Mouse (Mus musculus) heart, postnatal 4 days (tissue): Measurements from ENCODE around the gene Clpp. TPM values are rescaled to one million over a fixed set of nuclear protein-coding genes. Genes with fewer than 3 reads are reported as not detected.

Source experiments
- DNase-seq: peaks from one replicate; pipeline ENCODE4 v3.0.0; 2021
- total RNA-seq, 2 experiments: library from RNA; stranded (reverse); gene quantifications; 2 replicates each; pipeline ENCODE4 v1.2.3; 2021

Gene Clpp
- total RNA-seq, 2 experiments from 2014 or later = 55.1 to 60.7 TPM

DNA sequence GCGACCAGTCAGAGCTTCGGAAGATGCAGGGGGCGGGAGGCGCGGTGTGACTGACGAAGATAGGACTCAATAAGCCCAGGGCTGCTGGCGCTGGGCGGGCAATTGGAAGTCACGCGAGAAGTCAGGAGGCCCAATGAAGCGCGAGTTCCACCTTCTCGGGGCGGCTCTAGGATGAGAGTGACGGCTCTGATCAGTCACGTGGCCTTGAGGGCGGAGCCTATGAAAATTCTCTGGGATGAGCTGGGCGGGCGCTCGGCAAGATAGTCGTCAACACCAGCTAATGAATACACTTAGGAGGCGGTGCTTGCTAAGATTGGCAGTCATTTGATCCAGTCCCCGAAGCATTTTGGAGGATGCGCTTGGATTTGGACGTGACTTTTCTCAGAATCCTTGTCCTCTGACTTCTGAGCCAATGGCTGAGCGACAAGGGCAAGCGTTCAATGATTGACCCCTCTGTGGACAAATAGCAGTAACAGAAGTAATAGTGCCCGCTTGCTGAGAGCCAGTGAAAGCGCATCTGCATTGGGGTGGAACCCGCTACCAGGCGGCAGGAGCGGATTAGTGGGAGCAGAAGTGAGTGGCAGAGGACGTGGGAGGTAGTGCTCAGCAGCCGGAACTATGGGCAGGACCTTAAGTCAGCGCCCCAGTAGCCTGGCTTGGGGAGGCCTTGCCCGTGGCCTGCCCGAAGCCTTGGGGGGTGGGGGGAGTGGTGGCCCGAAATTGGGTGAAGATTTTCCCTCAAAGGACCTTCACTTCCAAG, 41.7 kb downstream of the Clpp start:
- DNase-seq = peak; percentile 99

- no peak for DNase-seq
These were observed 42.7 kb downstream of the Clpp start for GRCm38 (mm10) chr17:57032854-57033253.

GRCm38 (mm10) chr17:57038978-57039377, 48.9 kb downstream of the Clpp start:
- DNase-seq = no peak

GRCm38 (mm10) chr17:57041554-57041953, 51.4 kb downstream of the Clpp start, which contains the start of gene Slc25a41:
Gene Slc25a41 (minus strand): TSS chr17:57041654.
- DNase-seq = no peak

Other genes with a start within 250 kb of the Clpp start
- gene Nrtn, start 232.8 kb upstream of the Clpp start, total RNA-seq = 10 to 100 TPM; 22.4 to 22.5 TPM
- gene Dus3l, start 225.5 kb upstream of the Clpp start, total RNA-seq = 10 to 100 TPM; 22.8 to 23.5 TPM
- gene Prr22, start 220.1 kb upstream of the Clpp start, total RNA-seq = under 1 TPM; 0.41 to 0.61 TPM
- 1 to 10 TPM; 8.1 to 9.3 TPM for gene Rfx2, start 159.3 kb upstream of the Clpp start, total RNA-seq
- not detected for gene Acsbg2, start 115.9 kb upstream of the Clpp start, total RNA-seq
- gene 1700061G19Rik, start 114.8 kb upstream of the Clpp start, total RNA-seq = under 1 TPM; 0.16 to 0.21 TPM
- 10 to 100 TPM; 40.5 to 41.6 TPM for gene Mllt1, start 54.9 kb upstream of the Clpp start, total RNA-seq
- not detected for gene Acer1, start 8.2 kb upstream of the Clpp start, total RNA-seq
- gene Alkbh7, start 7.0 kb downstream of the Clpp start, total RNA-seq = 10 to 100 TPM; 42.3 to 49.3 TPM
- not detected for gene Pspn, start 9.7 kb downstream of the Clpp start, total RNA-seq
- 10 to 100 TPM; 36.0 to 36.9 TPM for gene Gtf2f1, start 21.0 kb downstream of the Clpp start, total RNA-seq
- gene Gm17949, start 21.2 kb downstream of the Clpp start, total RNA-seq = not detected
- 100 to 1,000 TPM; 112 to 113 TPM for gene Khsrp, start 41.2 kb downstream of the Clpp start, total RNA-seq
- gene Slc25a41, start 51.3 kb downstream of the Clpp start, total RNA-seq = not detected
- under 1 TPM in 1 of 2 experiments, not detected in 1; 0.47 TPM for gene Crb3, start 68.8 kb downstream of the Clpp start, total RNA-seq
- 10 to 100 TPM; 78.3 to 81.6 TPM for gene Slc25a23, start 69.6 kb downstream of the Clpp start, total RNA-seq
- under 1 TPM; 0.69 to 0.70 TPM for gene Dennd1c, start 88.2 kb downstream of the Clpp start, total RNA-seq
- 1 to 10 TPM; 5.9 to 6.7 TPM for gene Tubb4a, start 97.5 kb downstream of the Clpp start, total RNA-seq
- under 1 TPM; 0.48 to 0.61 TPM for gene Tnfsf9, start 115.0 kb downstream of the Clpp start, total RNA-seq
- gene Cd70, start 159.5 kb downstream of the Clpp start, total RNA-seq = not detected
- gene Tnfsf14, start 203.9 kb downstream of the Clpp start, total RNA-seq = not detected
- gene C3, start 237.8 kb downstream of the Clpp start, total RNA-seq = 10 to 100 TPM; 60.1 to 79.6 TPM